Mouse (Mus musculus): ENCODE results near the gene Minos1. TPM values are rescaled to one million over a fixed set of nuclear protein-coding genes. Genes with fewer than 3 reads are reported as not detected.

Gene Minos1
- polyA plus RNA-seq, 1 experiment from 2014 or later = 852 TPM

DNA sequence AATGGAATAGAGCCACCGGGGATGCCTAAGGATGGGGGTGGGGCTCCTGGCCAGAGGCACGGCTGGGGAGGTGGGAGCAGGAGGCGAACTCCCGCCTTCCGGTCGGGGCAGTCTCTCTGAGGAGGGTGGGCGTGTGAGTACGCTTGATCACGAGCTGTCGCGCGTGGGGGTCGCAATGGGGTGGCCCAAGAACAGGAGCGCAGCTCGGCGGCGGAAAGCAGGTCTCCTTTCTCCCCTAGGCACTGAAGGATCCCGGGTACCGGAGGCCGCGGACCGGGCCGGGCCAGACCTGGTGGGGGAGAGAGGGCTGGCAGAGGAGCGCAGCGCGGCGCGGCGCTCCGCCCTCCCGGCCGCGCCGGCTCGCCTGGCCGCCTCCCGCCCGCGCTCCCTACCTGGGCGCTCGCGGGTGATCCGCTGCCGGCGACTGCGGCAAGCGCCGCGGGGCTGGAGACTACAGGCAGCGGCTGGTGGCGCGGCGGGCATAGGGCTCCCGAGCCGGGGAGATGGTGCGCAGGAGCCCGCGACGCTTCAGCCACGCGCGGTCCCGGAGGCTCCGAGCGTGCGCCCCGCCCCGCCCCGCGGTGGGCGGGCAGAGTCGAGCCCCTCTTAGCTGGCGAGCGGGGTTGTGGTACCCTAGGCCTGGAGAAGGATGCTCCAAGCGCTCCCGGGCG is 55.7 kb downstream of the Minos1 start, which contains the start of gene Htr6:
Htr6 (minus strand) TSS at position 530 of the 671 bp plus-strand sequence.
- Histone ChIP-seq H3K27me3 (replicated peaks; ENCODE audit: control insufficient read depth, insufficient read depth, low read length) (peaks cover 41% of the 10 kb centered on the region), H3K4me1 (replicated peaks; ENCODE audit: control insufficient read depth, insufficient read depth, low read length) (peaks cover 3% of the 10 kb centered on the region; the same call in 1 of the 2 replicates), H3K36me3 (ENCODE audit: control insufficient read depth, insufficient read depth) (no peaks in the 10 kb centered on the region), H3K4me3 (ENCODE audit: low read depth, low read length) (peak within 1 kb of the TSS; percentile 51), H3K4me2 (replicated peaks; ENCODE audit: low read depth) (peak within 1 kb of the TSS; percentile 91), H3K27ac (ENCODE audit: low read depth, low read length) (no peak within 1 kb of the TSS), H3K9me3 (ENCODE audit: control insufficient read depth) (no peaks in the 10 kb centered on the region), H3K9ac (ENCODE audit: low read depth, low read length) (0 out of 2 replicates have a peak within 1 kb of the TSS, but pooled peaks have one; percentile 4)
- no peak for TF ChIP-seq CTCF (IDR thresholded peaks at IDR 0.05; ENCODE audit: low read depth)
- ATAC-seq = no peak; the same call in 1 of the 2 replicates
- WGBS = under 1% methylated on average over 48 of the region's 77 CpGs

DNA sequence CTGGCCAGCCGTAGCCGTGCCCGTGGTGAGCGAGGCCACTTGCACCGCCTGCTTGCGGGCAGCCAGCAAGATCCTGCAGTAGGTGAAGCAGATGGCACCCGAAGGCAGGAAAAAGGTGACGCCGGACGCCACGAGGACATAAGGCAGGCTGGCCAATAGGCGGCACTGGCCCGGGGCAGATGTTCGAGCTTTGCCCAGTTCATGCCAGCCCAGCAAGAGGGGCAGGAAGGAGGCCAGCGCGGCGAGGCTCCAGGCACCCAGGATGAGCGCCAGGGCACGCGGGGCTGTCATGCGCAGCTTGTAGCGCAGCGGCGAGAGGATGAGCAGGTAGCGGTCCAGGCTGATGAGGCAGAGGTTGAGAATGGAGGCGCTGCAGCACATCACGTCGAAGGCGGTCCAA is 56.9 kb downstream of the Minos1 start:
- no peak overlapping the region for H3K27ac ChIP-seq (ENCODE audit: low read depth, low read length)
- peaks cover 41% of the 10 kb centered on the region for H3K27me3 ChIP-seq (replicated peaks; ENCODE audit: control insufficient read depth, insufficient read depth, low read length)
- TF ChIP-seq CTCF (IDR thresholded peaks at IDR 0.05; ENCODE audit: low read depth) = 0 out of 2 replicates have a peak, but pooled peaks have one; percentile 2
- no peaks in the 10 kb centered on the region for H3K9me3 ChIP-seq (ENCODE audit: control insufficient read depth)
- no peak overlapping the region for H3K9ac ChIP-seq (ENCODE audit: low read depth, low read length)
- peaks cover 3% of the 10 kb centered on the region; the same call in 1 of the 2 replicates for H3K4me1 ChIP-seq (replicated peaks; ENCODE audit: control insufficient read depth, insufficient read depth, low read length)
- no peak overlapping the region for H3K4me3 ChIP-seq (ENCODE audit: low read depth, low read length)
- peak overlapping the region; percentile 91; the same call in 1 of the 2 replicates for H3K4me2 ChIP-seq (replicated peaks; ENCODE audit: low read depth)
- H3K36me3 ChIP-seq (ENCODE audit: control insufficient read depth, insufficient read depth) = no peaks in the 10 kb centered on the region
- ATAC-seq = no peak
- WGBS = 25% methylated on average over 29 of the region's 29 CpGs

DNA sequence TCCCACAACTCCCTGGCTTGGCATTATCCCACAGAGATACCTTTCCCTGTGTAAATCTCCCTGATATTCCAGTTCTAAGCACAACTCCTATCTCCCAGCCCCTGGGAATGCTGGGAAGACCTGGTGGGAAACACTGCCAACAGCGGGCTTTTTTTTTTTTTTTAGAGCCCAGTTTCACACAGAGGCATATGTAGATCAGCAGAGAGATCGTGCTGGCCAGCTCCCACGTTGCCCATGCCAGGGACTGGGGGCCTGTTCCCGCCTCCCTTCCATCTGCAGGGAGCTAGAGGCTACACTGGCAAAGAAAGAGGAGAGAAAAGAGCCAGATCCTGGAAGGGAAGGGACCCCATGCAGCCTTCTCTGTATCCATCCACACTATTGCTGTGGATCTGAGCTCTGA is 62.6 kb downstream of the Minos1 start:
- Histone ChIP-seq H3K4me2 (replicated peaks; ENCODE audit: low read depth) (no peak overlapping the region), H3K27me3 (replicated peaks; ENCODE audit: control insufficient read depth, insufficient read depth, low read length) (peaks cover 5% of the 10 kb centered on the region; the same call in 1 of the 2 replicates), H3K9me3 (ENCODE audit: control insufficient read depth) (no peaks in the 10 kb centered on the region), H3K27ac (ENCODE audit: low read depth, low read length) (no peak overlapping the region), H3K36me3 (ENCODE audit: control insufficient read depth, insufficient read depth) (no peaks in the 10 kb centered on the region), H3K4me3 (ENCODE audit: low read depth, low read length) (no peak overlapping the region), H3K4me1 (replicated peaks; ENCODE audit: control insufficient read depth, insufficient read depth, low read length) (no peaks in the 10 kb centered on the region), H3K9ac (ENCODE audit: low read depth, low read length) (no peak overlapping the region)
- no peak for ATAC-seq
- WGBS = 45% methylated on average over 4 of the region's 4 CpGs
- TF ChIP-seq CTCF (IDR thresholded peaks at IDR 0.05; ENCODE audit: low read depth) = no peak

DNA sequence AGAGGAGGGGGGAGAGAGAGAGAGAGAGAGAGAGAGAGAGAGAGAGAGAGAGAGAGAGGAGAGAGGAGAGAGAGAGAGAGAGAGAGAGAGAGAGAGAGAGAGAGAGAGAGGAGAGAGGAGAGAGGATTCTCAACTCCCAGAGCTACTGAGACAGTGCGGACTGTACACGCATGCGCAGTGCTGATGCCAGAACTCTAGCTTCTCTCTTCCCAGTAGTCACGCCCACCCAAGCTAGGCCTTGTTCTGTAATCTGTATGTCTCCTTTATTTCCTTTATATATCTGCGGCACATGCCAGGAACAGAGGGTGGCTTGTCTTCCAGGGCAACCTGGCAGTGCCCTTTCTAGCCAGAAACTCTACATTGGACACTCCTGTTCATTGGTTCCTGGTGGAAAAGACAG is 66.1 kb downstream of the Minos1 start:
- no peak for ATAC-seq
- Histone ChIP-seq H3K36me3 (ENCODE audit: control insufficient read depth, insufficient read depth) (no peaks in the 10 kb centered on the region), H3K4me2 (replicated peaks; ENCODE audit: low read depth) (no peak overlapping the region), H3K4me3 (ENCODE audit: low read depth, low read length) (no peak overlapping the region), H3K27ac (ENCODE audit: low read depth, low read length) (no peak overlapping the region), H3K9me3 (ENCODE audit: control insufficient read depth) (no peaks in the 10 kb centered on the region), H3K9ac (ENCODE audit: low read depth, low read length) (no peak overlapping the region), H3K27me3 (replicated peaks; ENCODE audit: control insufficient read depth, insufficient read depth, low read length) (no peaks in the 10 kb centered on the region), H3K4me1 (replicated peaks; ENCODE audit: control insufficient read depth, insufficient read depth, low read length) (no peaks in the 10 kb centered on the region)
- TF ChIP-seq CTCF (IDR thresholded peaks at IDR 0.05; ENCODE audit: low read depth) = no peak
- 81% methylated on average over 5 of the region's 5 CpGs for WGBS

DNA sequence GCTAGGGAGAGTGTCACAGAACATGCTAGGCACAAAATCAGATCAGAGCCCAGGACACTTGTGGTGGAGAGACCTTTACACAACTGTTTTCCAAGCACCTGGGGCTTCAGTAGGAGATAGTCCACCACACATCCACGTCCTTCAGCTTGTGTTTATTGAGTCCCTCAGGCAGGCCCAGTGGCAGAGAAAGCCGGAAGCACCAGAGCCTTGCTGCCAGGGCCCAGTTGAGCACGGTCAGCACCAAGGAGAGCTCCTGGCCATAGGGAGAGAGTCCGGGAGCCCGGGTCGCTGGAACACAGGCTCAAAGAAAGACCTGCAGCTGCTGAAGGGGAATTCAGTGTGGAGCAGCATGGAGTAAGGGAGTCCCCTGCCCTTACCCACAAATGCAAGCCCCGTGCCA is 71.3 kb downstream of the Minos1 start:
- Histone ChIP-seq H3K27ac (ENCODE audit: low read depth, low read length) (no peak overlapping the region), H3K4me1 (replicated peaks; ENCODE audit: control insufficient read depth, insufficient read depth, low read length) (no peaks in the 10 kb centered on the region), H3K9me3 (ENCODE audit: control insufficient read depth) (no peaks in the 10 kb centered on the region), H3K4me2 (replicated peaks; ENCODE audit: low read depth) (no peak overlapping the region), H3K9ac (ENCODE audit: low read depth, low read length) (no peak overlapping the region), H3K4me3 (ENCODE audit: low read depth, low read length) (no peak overlapping the region), H3K27me3 (replicated peaks; ENCODE audit: control insufficient read depth, insufficient read depth, low read length) (no peaks in the 10 kb centered on the region), H3K36me3 (ENCODE audit: control insufficient read depth, insufficient read depth) (peaks cover 8% of the 10 kb centered on the region; the same call in 1 of the 2 replicates)
- no peak for ATAC-seq
- WGBS = 6% methylated on average over 7 of the region's 7 CpGs
- no peak for TF ChIP-seq CTCF (IDR thresholded peaks at IDR 0.05; ENCODE audit: low read depth)

DNA sequence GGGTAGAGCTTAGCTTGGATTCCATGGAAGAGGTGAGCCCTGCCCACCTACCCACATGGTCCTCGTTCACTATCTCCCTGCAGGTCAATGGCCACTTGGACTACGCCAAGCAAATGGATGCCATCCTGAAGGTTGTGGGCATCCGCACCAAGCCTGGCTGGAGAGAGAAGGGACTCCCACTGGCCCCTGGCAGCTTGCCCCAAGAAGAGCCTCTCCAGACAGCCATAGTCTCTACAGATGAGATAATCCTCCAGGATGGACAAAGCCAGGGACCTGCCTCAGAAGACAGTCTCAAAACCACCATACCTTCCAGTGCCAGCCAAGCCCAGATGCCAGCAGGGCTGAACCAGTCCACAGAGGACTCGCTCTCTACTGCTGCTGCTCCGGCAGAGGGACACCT is 72.9 kb downstream of the Minos1 start:
- ATAC-seq = no peak

More for the DNA sequence above, 72.9 kb downstream of the Minos1 start:
- no peak for TF ChIP-seq CTCF (IDR thresholded peaks at IDR 0.05; ENCODE audit: low read depth)
- H3K27me3 ChIP-seq (replicated peaks; ENCODE audit: control insufficient read depth, insufficient read depth, low read length) = no peaks in the 10 kb centered on the region
- no peak overlapping the region for H3K27ac ChIP-seq (ENCODE audit: low read depth, low read length)
- H3K4me1 ChIP-seq (replicated peaks; ENCODE audit: control insufficient read depth, insufficient read depth, low read length) = no peaks in the 10 kb centered on the region
- no peak overlapping the region for H3K9ac ChIP-seq (ENCODE audit: low read depth, low read length)
- H3K36me3 ChIP-seq (ENCODE audit: control insufficient read depth, insufficient read depth) = peaks cover 12% of the 10 kb centered on the region; the same call in 1 of the 2 replicates
- 88% methylated on average over 5 of the region's 5 CpGs for WGBS
- H3K9me3 ChIP-seq (ENCODE audit: control insufficient read depth) = no peaks in the 10 kb centered on the region
- H3K4me3 ChIP-seq (ENCODE audit: low read depth, low read length) = no peak overlapping the region
- no peak overlapping the region for H3K4me2 ChIP-seq (replicated peaks; ENCODE audit: low read depth)

Data from intestine, postnatal 0 days (tissue).